Mouse (Mus musculus) adrenal gland (tissue): ENCODE data around the gene Gfra1.

ENCODE experiments used
- intact Hi-C: fragments of 180-260 bp; cut with DNase I; formaldehyde crosslinking; loops from one replicate; pipeline ENCODE4 v1.15.1; 2025
- long read RNA-seq, 2 experiments: library from polyadenylated mRNA; unstranded; transcript quantifications; one replicate each; pipeline ENCODE4 v2.0.0; 2020; ENCODE audit warnings: borderline replicate concordance in 1 of 2; ENCODE audit not compliant: insufficient replicate concordance in 1 of 2

Gfra1 gene
- long read RNA-seq, experiment 1, result 0 reads
- long read RNA-seq, experiment 2, result 0 reads

DNA sequence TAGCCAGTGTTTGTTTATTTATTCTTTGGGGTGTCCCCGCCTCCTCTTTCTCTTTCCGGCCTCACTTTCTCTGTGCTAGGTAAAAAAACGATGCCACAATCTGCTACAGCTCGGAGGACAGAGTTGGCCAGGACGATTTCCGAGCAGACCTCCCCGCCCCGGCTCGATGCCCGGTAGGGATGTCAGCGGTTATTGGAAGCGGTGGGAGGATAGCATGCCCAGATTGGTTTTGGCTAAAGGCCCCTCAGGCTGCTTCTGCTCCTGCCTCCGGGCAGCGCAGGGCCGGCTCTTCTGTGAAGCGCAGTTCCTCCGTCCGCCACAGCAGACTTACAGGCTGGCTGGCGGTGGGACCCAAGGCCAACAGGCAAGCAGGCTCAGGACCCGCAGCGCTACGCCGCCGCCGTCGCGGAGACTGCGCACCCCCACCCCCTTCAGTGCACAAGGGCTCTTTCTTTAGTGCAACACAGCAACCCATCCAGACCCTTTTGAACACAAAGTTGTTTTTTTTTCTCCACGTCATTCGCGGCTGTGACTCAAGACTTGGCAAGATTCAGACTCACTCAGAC is at the start of gene Gfra1:
Gene Gfra1, minus strand, starts transcription at position 414 of the 566 bp plus-strand sequence.
- intact Hi-C loops, result no loop called here

DNA sequence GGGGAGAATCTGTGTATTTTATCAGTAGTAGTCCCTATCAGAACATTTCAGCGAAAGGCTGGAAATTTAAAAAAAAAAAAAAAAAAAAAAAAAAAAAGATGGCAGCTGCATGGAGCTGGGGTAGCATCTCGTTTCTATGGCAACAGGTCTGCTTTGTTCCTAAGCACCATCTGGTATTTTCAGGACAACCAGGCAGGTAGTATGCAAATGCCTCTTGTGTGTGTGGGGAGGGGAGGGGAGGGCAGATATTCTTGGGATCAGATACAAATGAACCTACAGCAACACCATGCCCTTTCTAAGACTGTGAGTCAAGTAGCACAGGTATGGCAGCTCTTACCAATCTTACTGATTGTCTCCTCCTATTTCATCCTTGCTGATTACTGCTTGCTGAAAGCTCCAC is 44.3 kb upstream of the Gfra1 start:
- intact Hi-C loops, result no loop called here

DNA sequence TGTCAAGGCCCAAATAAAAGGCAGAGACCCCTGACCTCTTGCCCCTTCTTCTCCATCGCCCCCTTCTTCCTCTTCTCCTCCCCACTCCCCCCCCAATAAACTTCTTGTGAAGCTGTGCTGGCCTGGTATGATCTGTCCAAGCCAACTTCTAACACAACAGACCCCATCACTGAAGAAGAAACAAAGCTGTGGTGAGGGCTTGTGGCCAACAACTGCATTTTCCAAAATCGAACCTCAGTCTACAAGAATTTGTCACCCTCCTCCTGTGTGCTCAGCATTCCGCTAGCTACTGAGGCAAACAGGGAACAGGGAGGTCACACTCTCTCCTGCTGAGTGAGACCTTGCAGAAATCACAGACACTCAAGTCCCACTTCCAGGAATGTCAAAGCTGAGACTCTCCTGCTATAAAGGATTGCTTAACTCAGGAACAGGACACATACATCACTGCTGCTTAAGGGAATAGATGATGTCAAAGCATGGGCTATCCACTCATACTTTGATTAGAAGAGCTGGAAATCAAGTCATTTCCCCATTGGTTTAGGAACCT is 43.8 kb upstream of the Gfra1 start:
- intact Hi-C loops, result no loop called here

DNA sequence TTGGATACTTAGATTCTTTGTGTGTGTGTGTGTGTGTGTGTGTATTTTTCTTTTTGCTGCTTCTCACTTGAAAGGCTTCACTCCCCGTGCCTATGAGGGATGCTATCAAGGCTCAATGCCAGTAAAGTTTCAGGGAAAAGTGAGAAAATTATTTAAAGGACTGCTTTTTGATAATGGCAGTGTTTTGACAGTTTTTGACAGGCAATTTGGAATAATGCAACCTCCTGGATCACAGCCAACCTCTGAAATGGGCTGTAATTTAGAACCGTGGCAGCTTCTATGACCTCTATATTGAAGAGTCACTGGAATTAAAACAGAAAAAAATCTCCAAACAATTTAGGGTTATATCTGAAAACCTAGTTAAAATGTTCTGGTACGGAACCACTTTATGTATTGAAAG is 41.4 kb upstream of the Gfra1 start:
- intact Hi-C loops, result no loop called here

DNA sequence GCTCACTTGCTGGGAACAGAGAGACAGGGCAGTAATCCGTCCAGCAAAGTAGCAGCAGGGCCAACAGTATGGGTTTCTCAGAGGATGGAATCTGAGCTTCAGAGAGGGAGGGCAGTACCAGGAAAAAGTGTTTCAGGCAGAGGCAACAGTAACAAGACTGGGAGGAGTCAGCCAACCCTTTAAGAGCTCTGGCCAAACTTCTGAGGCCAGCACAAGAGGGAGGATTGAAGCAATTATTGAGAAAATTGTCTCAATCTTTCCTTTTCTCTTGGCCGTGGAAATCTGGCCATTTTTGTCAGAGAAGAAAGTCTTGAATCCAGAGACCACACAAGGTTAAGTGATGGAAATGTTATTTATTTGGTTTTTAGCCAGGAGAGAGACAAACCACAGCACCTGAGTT is 31.0 kb upstream of the Gfra1 start:
- intact Hi-C loops, result no loop called here

DNA sequence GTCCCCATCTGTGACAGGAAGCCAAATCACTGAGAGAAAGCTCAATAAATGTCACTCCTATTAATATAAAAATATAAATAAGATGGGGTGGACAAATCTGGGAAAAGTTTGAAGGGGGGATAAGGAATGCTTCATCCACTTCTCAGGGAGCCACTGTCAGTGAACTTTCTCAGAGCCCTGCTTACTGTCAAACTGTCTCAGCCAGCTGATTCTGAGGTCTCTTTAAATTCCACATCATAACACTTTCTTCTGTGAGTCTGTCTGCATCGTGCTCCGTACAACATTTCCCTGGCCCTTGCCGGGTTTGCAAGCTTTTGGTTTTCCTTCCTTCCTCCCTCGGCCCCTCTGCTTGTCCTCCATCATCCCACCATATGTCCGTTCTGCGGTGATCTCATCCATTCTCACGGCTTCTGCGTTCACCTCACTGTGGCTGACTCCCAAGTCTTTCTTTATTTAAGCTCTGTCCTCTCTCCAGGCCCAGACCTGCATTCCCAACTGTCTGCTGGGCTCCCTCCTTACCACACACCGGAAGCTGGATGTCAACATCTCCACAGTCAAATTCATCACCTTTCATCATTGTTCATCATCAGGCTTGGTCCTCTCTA is 26.8 kb upstream of the Gfra1 start:
- intact Hi-C loops, result no loop called here

DNA sequence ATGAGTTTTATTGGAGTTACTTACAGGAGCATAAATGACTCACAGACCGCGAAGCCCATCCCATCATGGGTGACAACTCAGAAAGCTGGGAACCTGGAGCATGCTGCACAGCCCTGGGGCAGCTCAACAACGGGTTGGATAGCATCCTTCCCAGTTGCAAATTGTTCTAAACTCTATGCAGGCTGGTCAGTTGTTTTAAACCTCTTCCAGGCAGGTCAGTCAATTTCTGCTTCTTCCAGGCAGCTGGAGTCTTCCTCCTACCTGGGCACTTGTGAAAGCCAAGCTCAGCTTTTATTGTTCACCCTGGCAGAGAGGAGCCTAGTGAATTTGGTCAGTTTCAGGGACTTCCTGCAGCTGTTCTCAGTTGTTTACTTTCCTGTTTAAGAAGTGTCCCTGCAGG is 18.5 kb upstream of the Gfra1 start:
- intact Hi-C loops, result no loop called here

DNA sequence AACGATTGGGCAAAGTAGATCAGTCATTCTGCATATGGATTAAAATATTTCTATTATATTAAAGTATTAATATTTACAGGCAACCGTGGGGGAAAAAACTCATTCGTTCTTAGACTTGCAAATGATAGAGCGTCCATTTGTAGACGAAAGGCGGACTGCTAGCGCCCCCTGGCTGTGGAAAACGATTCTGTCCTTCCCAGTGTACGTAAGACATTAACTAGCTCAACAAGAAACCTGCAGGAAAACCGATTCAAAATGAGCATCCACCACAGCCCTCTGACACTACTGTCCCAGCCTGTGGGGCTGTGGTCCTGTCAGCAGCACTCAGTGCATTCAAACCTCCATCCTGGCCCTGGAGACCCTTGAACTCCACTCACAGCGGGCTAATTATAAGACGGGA is 13.7 kb upstream of the Gfra1 start:
- intact Hi-C loops, result loop anchor here (5.0 to 10.0 kb wide), 6 partner anchors 395 to 812 kb away; no protein-coding TSS in a partner anchor

DNA sequence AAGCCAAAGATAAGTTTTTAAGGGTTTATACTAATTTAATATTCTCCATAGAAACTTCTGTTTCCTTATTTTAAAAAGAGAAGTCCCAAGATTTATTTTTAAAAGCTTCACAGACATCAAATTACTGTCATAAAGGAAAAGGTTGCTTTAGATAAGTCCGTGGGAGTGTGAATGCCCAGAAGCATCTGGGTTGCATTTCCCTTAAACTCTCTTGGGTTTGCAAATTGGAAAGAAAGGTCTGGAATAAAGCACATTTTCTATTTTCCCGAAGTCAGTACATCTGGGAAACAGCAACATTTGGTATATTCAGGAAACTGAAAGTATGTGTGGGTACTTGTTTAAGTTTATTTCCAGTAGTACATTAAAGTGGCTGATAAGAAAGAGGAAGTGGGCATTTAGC is 12.6 kb upstream of the Gfra1 start:
- intact Hi-C loops, result loop anchor here (5.0 to 10.0 kb wide), 6 partner anchors 394 to 811 kb away; no protein-coding TSS in a partner anchor

DNA sequence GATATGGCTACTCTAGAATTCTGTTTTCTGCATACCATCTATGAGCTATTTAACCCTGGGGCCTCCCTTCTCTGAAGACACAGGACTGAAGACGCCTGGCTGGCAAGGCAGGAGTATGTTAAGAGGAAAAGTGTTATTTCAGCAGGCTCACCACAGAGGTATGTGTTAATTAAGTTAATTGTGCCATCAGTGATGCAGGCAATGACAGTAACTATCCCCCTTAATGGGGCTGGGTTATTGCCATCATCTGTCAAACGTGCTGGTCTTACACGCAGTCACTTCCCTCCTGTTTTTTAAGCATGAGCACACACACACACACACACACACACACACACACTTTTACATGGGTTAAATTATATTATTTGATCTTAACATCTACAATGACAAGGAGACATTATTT is 8.0 kb upstream of the Gfra1 start:
- intact Hi-C loops, result loop anchor here (10.0 kb wide), 3 partner anchors 389 to 649 kb away; no protein-coding TSS in a partner anchor

DNA sequence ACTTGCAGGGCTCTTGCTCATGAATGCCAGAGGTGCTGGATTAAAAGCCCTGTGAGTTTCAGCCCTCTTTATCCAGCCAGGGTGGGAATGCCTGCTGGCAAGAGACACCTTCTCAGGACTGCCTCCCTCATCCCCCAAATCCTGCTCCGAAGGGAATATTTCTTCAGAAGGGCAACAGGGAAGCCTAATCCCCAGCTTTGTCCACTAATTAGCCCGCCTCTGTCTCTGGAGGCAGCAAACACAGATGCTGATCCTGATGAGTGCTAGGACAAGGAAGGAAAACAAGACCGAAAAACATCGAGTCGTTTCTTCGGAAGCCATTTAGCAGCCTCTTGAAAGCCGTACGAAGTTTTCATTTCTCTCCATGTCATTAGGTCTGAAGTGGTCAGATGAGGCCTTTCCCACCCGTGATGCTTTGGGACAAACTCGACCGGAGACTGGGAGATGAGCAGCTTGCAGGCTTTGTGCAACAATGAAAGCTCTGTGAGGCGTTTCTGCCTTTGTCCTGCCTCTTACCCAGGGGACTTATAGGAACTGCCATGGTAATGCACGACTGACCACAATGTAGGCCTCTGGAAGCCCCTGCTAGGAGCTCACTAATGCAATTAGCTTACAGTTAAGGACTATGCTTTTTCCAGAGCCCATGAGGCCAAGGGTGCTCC is 4.8 kb upstream of the Gfra1 start:
- intact Hi-C loops, result loop anchor here (10.0 kb wide), 3 partner anchors 386 to 646 kb away; no protein-coding TSS in a partner anchor

DNA sequence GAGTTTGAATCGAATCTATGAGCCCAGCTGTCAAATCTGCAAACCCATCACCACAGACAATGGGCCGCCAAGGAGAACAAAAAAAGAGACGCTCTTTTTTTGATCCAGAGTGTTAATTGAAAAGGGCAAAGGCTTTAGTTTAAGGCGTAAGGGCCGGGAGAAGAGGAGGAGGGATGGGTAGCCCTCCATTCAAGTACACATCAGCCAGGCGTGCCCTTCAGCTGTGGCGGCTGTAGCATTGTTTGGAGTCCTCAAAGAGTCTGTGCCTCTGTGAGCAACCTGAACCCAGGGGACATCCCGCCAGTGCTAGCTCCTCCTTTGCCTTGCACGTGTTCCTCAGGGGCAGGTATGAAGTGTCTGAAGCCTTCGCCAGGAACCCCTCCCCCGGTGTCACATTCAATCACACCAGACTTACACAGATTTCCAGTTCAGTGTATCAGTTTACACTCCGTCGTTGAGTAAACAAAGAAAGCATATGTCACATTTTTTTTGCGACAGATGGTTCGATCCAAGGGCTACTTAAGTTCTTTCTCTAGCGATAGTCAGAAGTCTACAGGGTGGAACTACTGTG is 867 bp upstream of the Gfra1 start:
- intact Hi-C loops, result no loop called here

DNA sequence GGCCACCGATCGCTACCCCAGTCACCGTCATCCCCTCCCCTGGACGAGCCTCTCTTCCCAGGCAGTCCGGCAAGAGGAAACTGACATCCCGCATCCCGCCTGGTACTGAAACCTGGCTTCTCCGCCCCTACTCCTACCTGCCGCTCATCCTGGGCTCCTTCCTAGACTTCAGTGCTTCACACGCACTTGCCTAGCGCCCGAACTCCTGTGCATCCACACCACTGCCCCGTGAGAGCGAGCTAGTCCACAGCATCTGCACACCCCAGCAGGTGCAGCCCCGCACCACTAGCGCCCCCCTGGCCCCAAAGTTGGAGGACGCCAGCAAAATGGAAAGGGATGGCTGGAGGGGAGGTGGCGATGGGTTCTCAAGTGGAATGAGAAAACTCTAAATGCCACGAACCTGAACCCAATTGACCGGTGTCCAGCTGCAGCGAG is 631 bp downstream of the Gfra1 start:
- intact Hi-C loops, result no loop called here

DNA sequence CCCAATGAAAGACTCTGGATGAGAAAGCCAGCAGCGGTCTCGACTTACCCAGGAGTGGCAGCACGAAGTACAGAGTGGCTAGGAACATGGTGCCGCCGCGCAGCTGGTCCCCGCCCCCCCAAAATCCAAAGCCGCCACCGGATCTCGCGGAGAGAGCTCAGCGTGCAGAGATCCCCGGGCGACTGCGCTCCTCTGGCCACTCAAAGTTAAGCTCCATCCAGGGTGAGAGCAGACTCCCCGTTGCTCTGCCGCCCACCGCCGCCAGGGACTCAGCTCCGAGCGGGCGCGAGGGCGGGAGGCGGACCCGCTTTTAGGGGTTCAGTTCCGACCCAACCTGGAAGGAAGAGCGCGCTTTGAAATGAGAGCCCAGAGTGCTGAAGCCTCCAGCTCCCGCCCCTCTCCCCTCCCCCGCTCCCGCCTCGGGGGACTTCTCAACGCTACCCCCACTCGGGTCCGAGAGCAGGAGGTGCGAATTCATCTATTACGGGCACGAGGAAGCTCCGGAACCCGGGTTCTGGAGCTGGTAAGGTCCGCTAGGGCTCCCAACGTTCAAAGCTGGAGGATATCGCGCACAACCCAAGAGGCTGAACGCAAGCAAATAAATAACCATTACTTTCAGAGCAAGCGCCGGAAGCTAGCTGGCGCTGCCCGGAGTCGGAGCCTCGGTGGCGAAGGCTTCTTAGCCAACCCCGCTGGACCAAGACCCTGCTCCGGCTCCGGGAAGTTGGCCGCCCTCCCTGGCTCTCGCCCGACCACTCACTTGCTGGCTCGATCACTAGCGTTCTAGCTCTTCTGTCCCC is 1.2 kb downstream of the Gfra1 start:
- intact Hi-C loops, result no loop called here

DNA sequence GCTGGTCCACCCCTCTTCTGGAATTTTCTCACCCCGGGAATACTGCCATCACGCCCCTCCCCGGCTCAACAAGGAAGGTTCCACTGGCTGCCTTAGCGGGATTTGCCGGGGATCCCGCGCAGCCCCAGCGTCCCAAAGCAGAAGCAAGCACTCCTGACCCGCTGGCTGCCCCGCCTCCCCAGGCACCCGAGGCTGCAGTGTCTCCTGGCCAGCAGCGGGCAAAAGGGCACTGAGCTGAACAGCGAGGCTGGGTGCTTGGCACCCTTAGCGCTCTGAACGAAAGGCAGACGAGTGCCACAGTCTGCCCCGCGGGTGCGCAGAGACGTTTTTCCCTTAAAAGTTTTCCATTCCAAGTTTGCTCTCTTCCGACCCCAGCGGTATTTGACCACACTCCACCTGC is 2.1 kb downstream of the Gfra1 start:
- intact Hi-C loops, result no loop called here

DNA sequence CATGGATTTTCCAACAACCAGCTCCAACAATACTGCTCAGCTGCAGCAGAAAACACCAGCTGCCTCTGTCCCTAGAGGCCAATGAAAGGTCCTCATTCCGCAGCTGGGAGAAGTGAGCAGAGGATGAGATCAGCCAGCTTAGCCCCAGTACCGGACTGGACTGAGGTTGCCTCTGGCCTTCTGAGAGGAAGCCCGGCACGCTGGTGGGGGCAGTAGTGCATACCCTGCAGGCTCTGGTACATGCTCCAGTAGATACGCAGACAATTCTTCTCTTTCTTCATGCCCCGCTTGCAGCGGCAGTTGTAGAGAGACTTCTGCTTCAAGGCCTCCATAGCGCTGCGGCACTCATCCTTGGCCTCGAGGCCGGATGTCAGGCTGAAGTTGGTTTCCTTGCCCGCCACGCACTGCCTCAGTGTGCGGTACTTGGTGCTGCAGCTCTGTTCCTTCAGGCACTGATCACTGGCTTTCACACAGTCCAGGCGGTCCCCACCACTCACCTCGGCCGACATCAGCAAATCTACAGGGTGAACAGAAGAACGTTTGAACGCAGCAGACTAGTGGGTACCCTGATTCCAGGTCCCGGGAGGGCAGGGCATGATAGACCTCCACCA is 2.7 kb downstream of the Gfra1 start:
- intact Hi-C loops, result no loop called here

DNA sequence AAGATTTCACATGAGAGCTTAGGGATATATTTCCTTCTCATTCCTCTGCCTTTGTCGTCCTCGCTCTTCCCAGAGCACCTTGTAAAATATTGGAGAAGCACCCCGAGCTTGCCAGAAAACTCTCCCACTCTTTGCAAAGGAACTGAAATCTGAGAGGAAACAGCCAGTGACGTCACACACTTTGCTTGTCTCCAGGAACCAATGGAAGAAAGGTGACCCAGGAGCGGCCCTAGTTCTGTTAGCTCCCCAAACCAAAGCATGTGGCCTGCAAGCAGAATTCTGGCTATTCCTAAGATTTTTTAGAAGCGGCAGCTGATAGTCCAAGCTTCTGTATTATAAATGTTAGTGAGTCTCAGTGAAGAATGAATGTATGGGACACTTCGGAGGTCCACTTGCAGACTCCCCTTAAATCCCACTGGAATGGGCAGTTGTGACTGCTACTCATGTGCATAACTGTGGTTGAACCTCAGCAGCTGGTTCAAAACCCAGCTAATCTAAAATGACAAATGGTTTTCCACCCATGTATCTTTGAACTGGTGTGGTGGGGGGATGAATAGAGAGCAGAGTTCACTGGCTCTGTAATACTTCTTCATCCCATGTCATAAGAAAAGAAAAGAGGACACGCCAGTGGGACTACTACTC is 3.4 kb downstream of the Gfra1 start:
- intact Hi-C loops, result no loop called here

DNA sequence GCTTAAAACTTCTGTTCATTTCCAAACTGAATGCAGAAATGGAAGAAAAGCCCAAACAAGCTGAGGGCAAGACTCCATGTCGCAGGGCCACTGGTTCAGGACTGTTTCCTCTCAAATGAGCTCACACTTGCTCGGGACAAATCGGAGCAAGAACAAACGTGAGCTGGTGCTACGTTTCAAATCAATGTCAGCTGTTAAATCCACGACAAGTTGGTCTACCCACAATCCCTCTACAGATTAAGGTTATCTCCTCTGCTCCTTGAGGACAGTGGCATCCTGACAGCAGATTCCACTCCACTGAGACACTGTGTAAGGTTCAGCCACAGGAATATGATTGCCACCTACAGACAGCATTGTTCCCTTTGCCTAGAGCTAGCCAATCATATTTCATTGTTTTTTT is 4.4 kb downstream of the Gfra1 start:
- intact Hi-C loops, result no loop called here

DNA sequence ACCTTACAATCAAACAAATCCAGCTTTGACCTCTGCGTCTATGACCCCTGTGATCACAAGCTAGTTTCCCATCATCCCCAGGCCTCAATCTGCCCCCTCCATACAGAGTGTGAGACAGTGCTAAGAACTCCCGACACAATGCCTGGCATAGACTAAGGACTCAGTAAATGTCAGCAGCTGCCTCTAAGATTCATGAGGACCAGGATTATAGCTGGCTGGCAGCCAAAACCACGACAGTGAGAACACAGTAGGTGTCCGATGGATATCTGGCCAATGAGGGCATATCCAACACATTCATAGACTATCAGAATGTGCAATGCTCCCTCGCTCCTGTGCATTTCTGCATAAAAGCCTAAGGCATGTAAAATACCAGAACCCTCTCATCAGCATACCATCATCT is 5.0 kb downstream of the Gfra1 start:
- intact Hi-C loops, result no loop called here
